Mouse (Mus musculus): ENCODE results near the gene Tek. TPM values are rescaled to one million over a fixed set of nuclear protein-coding genes. Genes with fewer than 3 reads are reported as not detected.
"Not testable (repeated sequence)": the region's sequence is repeated elsewhere in the genome, so short reads cannot be mapped to it uniquely, and the experiment has no call there.

Gene Tek
- total RNA-seq (2014; rRNA removed) (7.1 and 10.4 TPM in 2 replicates), polyA plus RNA-seq (2015; fragmentation: Nextera tagmentation; extraction: Ambion mirVana) (6.1 and 6.8 TPM in 2 replicates)

- no peaks in the 10 kb centered on the region for H3K27me3 ChIP-seq (ENCODE audit: insufficient read depth, low read length)
- H3K36me3 ChIP-seq (ENCODE audit: insufficient read depth), result no peaks in the 10 kb centered on the region
- no peak for TF ChIP-seq CTCF (IDR thresholded peaks at IDR 0.05; ENCODE audit: low read depth)
- no peak for DNase-seq
- no peak within 1 kb of the TSS for H3K4me3 ChIP-seq (ENCODE audit: low read depth, low read length)
- ATAC-seq, result no peak
- no peak within 1 kb of the TSS for H3K4me2 ChIP-seq (ENCODE audit: low read depth)
- H3K4me1 ChIP-seq (ENCODE audit: insufficient read depth), result no peaks in the 10 kb centered on the region
- H3K9ac ChIP-seq, result no peak within 1 kb of the TSS
- H3K27ac ChIP-seq (ENCODE audit: low read depth, low read length), result no peak within 1 kb of the TSS
- no peaks in the 10 kb centered on the region for H3K9me3 ChIP-seq (ENCODE audit: low read length)
- 67% methylated on average over 16 of the region's 16 CpGs for WGBS
These were observed at the start of gene Tek for GRCm38 (mm10) chr4:94738838-94739731. TSS of gene Tek (plus strand) at chr4:94739289.

DNA sequence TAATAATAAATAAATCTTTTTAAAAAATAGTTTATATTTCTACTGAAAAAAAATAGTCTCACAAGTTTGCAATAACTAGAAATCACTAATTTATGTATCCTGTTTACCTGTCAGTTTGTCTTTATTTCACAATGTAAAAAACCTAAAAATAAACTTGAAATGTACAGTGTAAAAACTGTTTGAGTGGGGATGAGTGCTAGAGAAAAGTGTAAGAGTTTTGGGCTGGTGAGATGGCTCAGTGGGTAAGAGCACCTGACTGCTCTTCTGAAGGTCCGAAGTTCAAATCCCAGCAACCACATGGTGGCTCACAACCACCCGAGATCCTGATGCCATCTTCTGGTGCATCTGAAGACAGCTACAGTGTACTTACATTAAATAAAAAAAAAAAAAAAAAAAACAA, 49.3 kb upstream of the Tek start:
- not testable (repeated sequence) for H3K27ac ChIP-seq (ENCODE audit: low read depth, low read length); ATAC-seq; H3K4me3 ChIP-seq (ENCODE audit: low read depth, low read length); DNase-seq; H3K9ac ChIP-seq; H3K4me2 ChIP-seq (ENCODE audit: low read depth); H3K9me3 ChIP-seq (ENCODE audit: low read length); H3K27me3 ChIP-seq (ENCODE audit: insufficient read depth, low read length); H3K4me1 ChIP-seq (ENCODE audit: insufficient read depth)
- H3K36me3 ChIP-seq (ENCODE audit: insufficient read depth), result peaks cover 19% of the 10 kb centered on the region
- WGBS, result 84% methylated on average over 2 of the region's 2 CpGs

DNA sequence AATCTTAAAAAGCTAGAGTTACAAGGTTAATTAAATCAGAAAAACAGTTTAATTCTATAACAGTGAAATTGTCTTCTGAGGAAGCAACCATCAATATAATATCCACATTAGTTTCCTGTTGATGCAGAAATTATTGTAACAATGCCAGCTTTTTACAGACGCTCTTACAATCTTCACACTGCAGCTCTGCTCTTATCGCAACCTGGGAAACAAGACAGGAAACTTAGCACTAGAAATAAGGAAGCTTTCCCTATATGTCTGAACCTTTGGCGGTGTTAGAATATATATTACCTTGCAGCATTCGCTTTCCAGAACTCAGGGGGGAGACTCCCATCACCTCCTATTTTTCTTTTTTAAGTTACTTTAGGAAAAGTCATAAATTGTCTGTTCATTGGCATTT, 48.0 kb upstream of the Tek start:
- peaks cover 18% of the 10 kb centered on the region for H3K36me3 ChIP-seq (ENCODE audit: insufficient read depth)
- H3K27ac ChIP-seq (ENCODE audit: low read depth, low read length), result no peak overlapping the region
- H3K4me2 ChIP-seq (ENCODE audit: low read depth), result no peak overlapping the region
- no peak for TF ChIP-seq CTCF (IDR thresholded peaks at IDR 0.05; ENCODE audit: low read depth)
- H3K27me3 ChIP-seq (ENCODE audit: insufficient read depth, low read length), result no peaks in the 10 kb centered on the region
- H3K4me3 ChIP-seq (ENCODE audit: low read depth, low read length), result no peak overlapping the region
- H3K9ac ChIP-seq, result no peak overlapping the region
- DNase-seq (no peak), ATAC-seq (no peak)
- no peaks in the 10 kb centered on the region for H3K4me1 ChIP-seq (ENCODE audit: insufficient read depth)
- WGBS, result 88% methylated on average over 4 of the region's 4 CpGs
- no peaks in the 10 kb centered on the region for H3K9me3 ChIP-seq (ENCODE audit: low read length)

GRCm38 (mm10) chr4:94692175-94692574, 46.9 kb upstream of the Tek start:
- Histone ChIP-seq H3K9me3 (ENCODE audit: low read length) (no peaks in the 10 kb centered on the region), H3K27ac (ENCODE audit: low read depth, low read length) (no peak overlapping the region), H3K9ac (no peak overlapping the region), H3K27me3 (ENCODE audit: insufficient read depth, low read length) (no peaks in the 10 kb centered on the region), H3K4me1 (ENCODE audit: insufficient read depth) (no peaks in the 10 kb centered on the region), H3K4me2 (ENCODE audit: low read depth) (no peak overlapping the region), H3K4me3 (ENCODE audit: low read depth, low read length) (no peak overlapping the region), H3K36me3 (ENCODE audit: insufficient read depth) (peaks cover 10% of the 10 kb centered on the region)
- WGBS, result 90% methylated on average over 2 of the region's 2 CpGs
- TF ChIP-seq CTCF (IDR thresholded peaks at IDR 0.05; ENCODE audit: low read depth), result no peak
- DNase-seq (no peak), ATAC-seq (no peak)

- Histone ChIP-seq H3K4me2 (ENCODE audit: low read depth) (no peak overlapping the region), H3K36me3 (ENCODE audit: insufficient read depth) (no peaks in the 10 kb centered on the region), H3K27ac (ENCODE audit: low read depth, low read length) (no peak overlapping the region), H3K4me1 (ENCODE audit: insufficient read depth) (no peaks in the 10 kb centered on the region), H3K27me3 (ENCODE audit: insufficient read depth, low read length) (no peaks in the 10 kb centered on the region), H3K9ac (no peak overlapping the region), H3K9me3 (ENCODE audit: low read length) (no peaks in the 10 kb centered on the region), H3K4me3 (ENCODE audit: low read depth, low read length) (no peak overlapping the region)
- no peak for TF ChIP-seq CTCF (IDR thresholded peaks at IDR 0.05; ENCODE audit: low read depth)
- 88% methylated on average over 3 of the region's 3 CpGs for WGBS
- ATAC-seq (no peak), DNase-seq (no peak)
These were observed 42.7 kb upstream of the Tek start for GRCm38 (mm10) chr4:94696368-94696767.

- DNase-seq (no peak), ATAC-seq (no peak)
- Histone ChIP-seq H3K4me2 (ENCODE audit: low read depth) (no peak overlapping the region), H3K9ac (no peak overlapping the region), H3K27ac (ENCODE audit: low read depth, low read length) (no peak overlapping the region), H3K4me3 (ENCODE audit: low read depth, low read length) (no peak overlapping the region), H3K27me3 (ENCODE audit: insufficient read depth, low read length) (no peaks in the 10 kb centered on the region), H3K4me1 (ENCODE audit: insufficient read depth) (no peaks in the 10 kb centered on the region), H3K9me3 (ENCODE audit: low read length) (no peaks in the 10 kb centered on the region), H3K36me3 (ENCODE audit: insufficient read depth) (no peaks in the 10 kb centered on the region)
- TF ChIP-seq CTCF (IDR thresholded peaks at IDR 0.05; ENCODE audit: low read depth), result no peak
- WGBS, result 96% methylated on average over 2 of the region's 2 CpGs
These were observed 28.1 kb upstream of the Tek start for GRCm38 (mm10) chr4:94711002-94711401.

DNA sequence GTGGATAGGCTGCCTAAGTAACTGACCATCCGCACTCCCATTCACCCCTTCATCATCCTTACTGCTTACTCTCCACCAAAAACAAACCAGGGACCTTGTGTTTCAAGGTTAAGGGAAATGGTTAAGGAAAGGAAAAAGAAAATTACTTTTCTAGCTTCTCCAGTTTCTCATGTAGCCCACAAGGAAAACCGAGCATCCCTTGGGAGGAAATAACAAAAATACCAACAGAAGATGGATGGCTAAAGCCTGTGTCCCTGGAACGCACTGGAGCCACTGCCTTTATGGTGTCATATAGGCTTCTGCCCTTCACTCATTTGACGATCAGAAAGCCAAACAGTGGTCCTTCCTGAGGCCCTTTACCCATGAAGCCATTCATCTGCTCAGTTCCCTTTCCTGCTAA, 27.7 kb upstream of the Tek start:
- H3K27ac ChIP-seq (ENCODE audit: low read depth, low read length), result no peak overlapping the region
- TF ChIP-seq CTCF (IDR thresholded peaks at IDR 0.05; ENCODE audit: low read depth), result no peak
- H3K4me3 ChIP-seq (ENCODE audit: low read depth, low read length), result no peak overlapping the region
- no peaks in the 10 kb centered on the region for H3K4me1 ChIP-seq (ENCODE audit: insufficient read depth)
- no peaks in the 10 kb centered on the region for H3K9me3 ChIP-seq (ENCODE audit: low read length)
- no peak overlapping the region for H3K4me2 ChIP-seq (ENCODE audit: low read depth)
- ATAC-seq, result no peak
- no peak for DNase-seq
- no peak overlapping the region for H3K9ac ChIP-seq
- WGBS, result 84% methylated on average over 4 of the region's 4 CpGs
- no peaks in the 10 kb centered on the region for H3K27me3 ChIP-seq (ENCODE audit: insufficient read depth, low read length)
- H3K36me3 ChIP-seq (ENCODE audit: insufficient read depth), result no peaks in the 10 kb centered on the region

Measured in forebrain, postnatal 0 days (tissue).